Mouse (Mus musculus): ENCODE measurements at regions not wholly inside any gene's neighbourhood (a gene's known extent, or its start where the extent isn't known, plus 50 kb on each side); places are given as distances from the start of the nearest gene placed in this dataset.

- no peaks in the 10 kb centered on the region for H3K4me1 ChIP-seq (ENCODE audit: control insufficient read depth, insufficient read depth, low read length)
- H3K27ac ChIP-seq (ENCODE audit: control insufficient read depth, insufficient read depth, low read depth, low read length, poor library complexity): no peak overlapping the region
- WGBS: 75% methylated on average over 9 of the region's 9 CpGs
- TF ChIP-seq POLR2A (IDR thresholded peaks at IDR 0.05; ENCODE audit: borderline replicate concordance, control insufficient read depth, low read depth, low read length) (no peak), CTCF (IDR thresholded peaks at IDR 0.05; ENCODE audit: control insufficient read depth, insufficient read depth, low read length) (no peak)
- no peak overlapping the region for H3K4me3 ChIP-seq (replicated peaks; ENCODE audit: control insufficient read depth, low read depth, low read length)
Observed at GRCm38 (mm10) chr4:142903356-142904032, 309.3 kb downstream of the Prdm2 start.

GRCm38 (mm10) chr4:142900792-142901191, 312.0 kb downstream of the Prdm2 start:
- 86% methylated on average over 9 of the region's 9 CpGs for WGBS

GRCm38 (mm10) chr4:142898994-142899393, 313.8 kb downstream of the Prdm2 start:
- WGBS: 58% methylated on average over 1 of the region's 1 CpGs
- no peak for TF ChIP-seq CTCF (IDR thresholded peaks at IDR 0.05; ENCODE audit: control insufficient read depth, insufficient read depth, low read length)
- TF ChIP-seq POLR2A (IDR thresholded peaks at IDR 0.05; ENCODE audit: borderline replicate concordance, control insufficient read depth, low read depth, low read length): no peak
- Histone ChIP-seq H3K4me1 (ENCODE audit: control insufficient read depth, insufficient read depth, low read length) (no peaks in the 10 kb centered on the region), H3K27ac (ENCODE audit: control insufficient read depth, insufficient read depth, low read depth, low read length, poor library complexity) (no peak overlapping the region), H3K4me3 (replicated peaks; ENCODE audit: control insufficient read depth, low read depth, low read length) (no peak overlapping the region)

More at GRCm38 (mm10) chr4:142900792-142901191, 312.0 kb downstream of the Prdm2 start:
- no peaks in the 10 kb centered on the region for H3K4me1 ChIP-seq (ENCODE audit: control insufficient read depth, insufficient read depth, low read length)
- no peak for TF ChIP-seq CTCF (IDR thresholded peaks at IDR 0.05; ENCODE audit: control insufficient read depth, insufficient read depth, low read length)
- no peak for TF ChIP-seq POLR2A (IDR thresholded peaks at IDR 0.05; ENCODE audit: borderline replicate concordance, control insufficient read depth, low read depth, low read length)
- H3K27ac ChIP-seq (ENCODE audit: control insufficient read depth, insufficient read depth, low read depth, low read length, poor library complexity): no peak overlapping the region
- H3K4me3 ChIP-seq (replicated peaks; ENCODE audit: control insufficient read depth, low read depth, low read length): no peak overlapping the region

GRCm38 (mm10) chr4:142890711-142891110, 322.1 kb downstream of the Prdm2 start:
- 93% methylated on average over 1 of the region's 1 CpGs for WGBS
- Histone ChIP-seq H3K4me1 (ENCODE audit: control insufficient read depth, insufficient read depth, low read length) (no peaks in the 10 kb centered on the region), H3K27ac (ENCODE audit: control insufficient read depth, insufficient read depth, low read depth, low read length, poor library complexity) (no peak overlapping the region), H3K4me3 (replicated peaks; ENCODE audit: control insufficient read depth, low read depth, low read length) (no peak overlapping the region)
- TF ChIP-seq CTCF (IDR thresholded peaks at IDR 0.05; ENCODE audit: control insufficient read depth, insufficient read depth, low read length): no peak
- no peak for TF ChIP-seq POLR2A (IDR thresholded peaks at IDR 0.05; ENCODE audit: borderline replicate concordance, control insufficient read depth, low read depth, low read length)

GRCm38 (mm10) chr4:142888891-142889290, 323.9 kb downstream of the Prdm2 start:
- TF ChIP-seq CTCF (IDR thresholded peaks at IDR 0.05; ENCODE audit: control insufficient read depth, insufficient read depth, low read length) (no peak), POLR2A (IDR thresholded peaks at IDR 0.05; ENCODE audit: borderline replicate concordance, control insufficient read depth, low read depth, low read length) (no peak)
- no peaks in the 10 kb centered on the region for H3K4me1 ChIP-seq (ENCODE audit: control insufficient read depth, insufficient read depth, low read length)
- WGBS: 73% methylated on average over 4 of the region's 4 CpGs
- H3K4me3 ChIP-seq (replicated peaks; ENCODE audit: control insufficient read depth, low read depth, low read length): no peak overlapping the region
- no peak overlapping the region for H3K27ac ChIP-seq (ENCODE audit: control insufficient read depth, insufficient read depth, low read depth, low read length, poor library complexity)

- H3K27ac ChIP-seq (ENCODE audit: control insufficient read depth, insufficient read depth, low read depth, low read length, poor library complexity): no peak overlapping the region
- WGBS: 25% methylated on average over 6 of the region's 6 CpGs
- H3K4me3 ChIP-seq (replicated peaks; ENCODE audit: control insufficient read depth, low read depth, low read length): no peak overlapping the region
- H3K4me1 ChIP-seq (ENCODE audit: control insufficient read depth, insufficient read depth, low read length): no peaks in the 10 kb centered on the region
- TF ChIP-seq CTCF (IDR thresholded peaks at IDR 0.05; ENCODE audit: control insufficient read depth, insufficient read depth, low read length): no peak
- TF ChIP-seq POLR2A (IDR thresholded peaks at IDR 0.05; ENCODE audit: borderline replicate concordance, control insufficient read depth, low read depth, low read length): no peak
Observed at GRCm38 (mm10) chr4:142887876-142888275, 324.9 kb downstream of the Prdm2 start.

- H3K4me1 ChIP-seq (ENCODE audit: control insufficient read depth, insufficient read depth, low read length): no peaks in the 10 kb centered on the region
- H3K4me3 ChIP-seq (replicated peaks; ENCODE audit: control insufficient read depth, low read depth, low read length): no peak overlapping the region
- TF ChIP-seq POLR2A (IDR thresholded peaks at IDR 0.05; ENCODE audit: borderline replicate concordance, control insufficient read depth, low read depth, low read length) (no peak), CTCF (IDR thresholded peaks at IDR 0.05; ENCODE audit: control insufficient read depth, insufficient read depth, low read length) (no peak)
- 16% methylated on average over 2 of the region's 2 CpGs for WGBS
- no peak overlapping the region for H3K27ac ChIP-seq (ENCODE audit: control insufficient read depth, insufficient read depth, low read depth, low read length, poor library complexity)
Observed at GRCm38 (mm10) chr4:142880323-142880759, 332.5 kb downstream of the Prdm2 start.

- 87% methylated on average over 3 of the region's 3 CpGs for WGBS
- Histone ChIP-seq H3K4me3 (replicated peaks; ENCODE audit: control insufficient read depth, low read depth, low read length) (no peak overlapping the region), H3K27ac (ENCODE audit: control insufficient read depth, insufficient read depth, low read depth, low read length, poor library complexity) (no peak overlapping the region), H3K4me1 (ENCODE audit: control insufficient read depth, insufficient read depth, low read length) (no peaks in the 10 kb centered on the region)
- TF ChIP-seq CTCF (IDR thresholded peaks at IDR 0.05; ENCODE audit: control insufficient read depth, insufficient read depth, low read length) (no peak), POLR2A (IDR thresholded peaks at IDR 0.05; ENCODE audit: borderline replicate concordance, control insufficient read depth, low read depth, low read length) (no peak)
Observed at GRCm38 (mm10) chr4:142876151-142876550, 336.6 kb downstream of the Prdm2 start.
